Mouse (Mus musculus) left cerebral cortex, postnatal 36 days (tissue): ENCODE measurements around the gene Asb17. TPM values are rescaled to one million over a fixed set of nuclear protein-coding genes. Genes with fewer than 3 reads are reported as not detected.
"Not testable (repeated sequence)": the region's sequence is repeated elsewhere in the genome, so short reads cannot be mapped to it uniquely, and the experiment has no call there.

ENCODE experiments used
- DNase-seq, 2 experiments: peaks; one replicate each; pipeline ENCODE4 v3.0.0; 2021 to 2022; ENCODE audit warnings: low spot score in 2 of 2, mixed read lengths in 1 of 2
- intact Hi-C: fragments of 180-260 bp; cut with DNase I; formaldehyde crosslinking; loops from one replicate; pipeline ENCODE4 v1.15.1; 2025
- total RNA-seq, 2 experiments: library from RNA; stranded (reverse); gene quantifications; 2 replicates each; pipeline ENCODE4 v1.2.3; 2021

The Asb17 gene
- total RNA-seq, 2 experiments from 2014 or later: not detected

DNA sequence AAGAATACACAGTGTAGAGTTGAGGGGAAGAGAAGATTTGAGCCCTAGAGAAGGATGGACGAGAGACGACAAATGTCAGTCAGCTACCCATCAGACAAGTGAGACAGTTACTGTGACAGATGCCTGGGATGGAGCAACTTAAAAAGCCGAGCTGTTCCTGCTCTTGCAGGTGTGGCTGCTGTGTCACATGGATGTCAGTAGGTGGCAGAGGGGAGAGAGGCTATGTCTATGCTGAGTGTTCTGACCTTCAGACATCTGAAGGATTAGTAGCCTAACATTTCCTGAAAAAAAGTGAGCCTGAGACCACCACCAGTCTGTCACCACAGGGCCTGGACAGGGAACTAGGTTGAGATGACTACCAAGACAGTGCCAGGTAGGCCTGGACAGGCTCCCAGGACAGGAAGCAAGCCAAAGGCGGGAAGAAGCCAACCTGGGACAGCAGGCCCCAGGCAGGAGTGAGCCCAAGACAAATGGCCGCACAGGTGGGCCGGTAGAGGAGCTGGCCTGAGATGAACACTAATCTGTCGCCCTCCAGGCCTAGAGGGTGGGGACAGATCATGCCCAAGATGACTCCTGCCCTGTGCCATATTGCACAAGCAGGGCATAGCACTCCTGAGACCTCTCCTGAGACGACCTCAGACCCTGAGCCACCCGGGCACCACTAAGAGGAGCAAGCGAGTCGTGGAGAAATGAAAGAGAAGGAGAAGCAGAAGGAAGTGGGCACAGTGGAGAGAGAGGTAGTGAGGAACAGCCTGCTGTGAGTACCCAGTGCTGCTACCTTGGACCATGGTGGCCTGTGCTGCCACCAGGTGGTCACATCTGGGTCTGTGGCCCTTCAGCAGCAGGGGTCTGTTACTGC lies 12.8 kb upstream of the Asb17 start:
- no peak for DNase-seq

DNA sequence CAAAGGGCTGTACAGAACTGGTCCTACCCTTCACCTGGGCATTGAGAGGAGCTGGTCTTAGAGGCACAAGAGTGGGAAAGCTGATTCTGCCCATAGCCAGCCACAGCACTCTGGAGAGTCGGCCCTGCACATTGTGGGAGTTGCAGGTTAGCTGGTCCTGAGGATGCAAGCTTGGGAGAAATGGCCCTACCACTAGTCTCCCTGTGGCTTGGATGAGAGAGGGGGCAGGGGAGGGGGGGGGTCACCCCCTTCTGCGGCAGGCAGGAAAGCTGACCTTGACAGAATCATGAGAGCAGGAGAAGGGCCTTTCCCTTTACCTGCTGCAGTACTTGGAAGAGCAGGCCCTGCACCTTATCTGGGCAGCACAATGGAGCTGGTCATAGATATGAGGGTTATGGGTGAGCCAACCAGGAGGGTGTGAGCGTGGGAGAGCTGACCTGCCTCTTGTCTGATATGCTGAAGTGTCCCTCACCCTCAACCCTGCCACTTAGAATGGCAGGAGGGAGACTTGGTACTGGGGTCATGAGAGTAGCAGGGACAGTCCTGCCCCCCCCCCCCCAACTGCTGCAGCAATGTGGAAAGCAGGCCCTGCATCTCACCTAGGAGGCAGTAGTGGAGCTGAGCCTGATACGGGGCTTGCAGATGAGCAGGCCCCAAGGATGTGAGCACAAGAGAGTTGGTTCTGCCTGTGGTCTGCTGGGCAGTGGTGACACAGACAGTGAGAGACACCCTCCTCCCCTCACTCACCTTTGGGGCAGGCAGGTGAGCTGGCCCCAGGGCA lies 11.9 kb upstream of the Asb17 start:
- no peak for DNase-seq
- intact Hi-C loops: no loop called here

More for the DNA sequence above, 12.8 kb upstream of the Asb17 start:
- intact Hi-C loops: no loop called here

DNA sequence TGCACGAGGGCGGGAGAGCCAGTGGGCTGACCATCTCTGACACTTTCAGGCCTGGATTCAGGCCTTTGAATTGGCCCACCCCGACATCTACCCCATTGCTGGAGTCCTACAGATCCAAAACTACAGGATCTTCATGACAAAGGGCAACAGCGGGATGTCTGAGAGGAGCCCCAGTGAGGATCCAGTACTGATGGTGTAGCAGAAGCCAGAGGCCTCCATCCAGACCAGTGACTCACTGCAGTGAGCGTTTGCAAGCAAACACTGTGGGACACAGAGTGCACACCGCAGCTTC lies 11.4 kb upstream of the Asb17 start:
- DNase-seq: no peak
- intact Hi-C loops: no loop called here

DNA sequence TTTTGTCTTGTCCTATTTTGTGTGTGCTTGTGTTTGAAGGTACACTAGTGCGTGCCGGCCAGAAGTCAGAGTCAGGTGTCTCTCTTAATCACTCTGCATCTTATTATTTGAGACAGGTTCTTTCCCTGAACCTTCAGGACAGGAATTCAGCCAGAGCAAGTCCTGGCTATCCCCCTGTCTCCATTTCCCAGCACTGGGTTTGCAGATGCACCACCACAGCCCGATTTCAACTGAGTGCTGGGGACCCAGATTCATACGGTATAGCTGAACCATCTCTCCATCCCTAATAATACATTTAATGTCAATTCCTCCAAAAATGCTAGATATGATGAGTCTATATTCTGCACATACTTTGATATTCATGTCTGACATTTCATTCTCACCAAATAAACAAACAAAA lies 9.9 kb upstream of the Asb17 start:
- DNase-seq: no peak
- intact Hi-C loops: no loop called here

DNA sequence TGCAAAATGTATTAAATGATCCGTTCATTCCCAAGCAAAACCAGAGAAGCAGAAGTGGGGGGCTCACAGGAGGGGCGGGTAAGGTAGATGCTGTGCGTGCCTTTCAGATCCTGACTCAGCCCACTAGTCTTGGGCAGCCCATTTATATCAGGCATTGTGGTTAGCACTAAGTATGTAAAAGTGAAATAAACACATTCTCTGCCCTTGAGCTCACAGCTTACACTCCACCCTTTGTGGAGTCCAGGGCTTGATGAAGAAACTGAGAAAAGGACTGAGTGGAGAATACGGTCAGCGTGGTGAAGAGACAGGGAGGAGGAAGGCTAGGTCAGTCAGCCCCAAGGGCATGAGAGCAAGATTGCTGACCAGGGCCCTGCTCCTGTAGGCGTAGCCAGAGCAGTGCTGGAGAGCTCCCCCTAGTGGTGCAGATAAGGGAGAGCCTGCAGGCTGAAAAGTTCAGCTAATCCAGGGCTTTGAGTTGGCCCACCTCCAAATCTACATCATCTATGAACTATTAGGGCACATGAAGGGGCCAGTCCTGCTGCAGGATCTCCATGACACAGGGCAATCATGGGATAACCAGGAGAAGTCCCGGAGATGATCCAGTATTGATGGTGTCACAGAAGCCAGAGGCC lies 8.4 kb upstream of the Asb17 start:
- intact Hi-C loops: no loop called here
- DNase-seq: peak; percentile 12 to 16

DNA sequence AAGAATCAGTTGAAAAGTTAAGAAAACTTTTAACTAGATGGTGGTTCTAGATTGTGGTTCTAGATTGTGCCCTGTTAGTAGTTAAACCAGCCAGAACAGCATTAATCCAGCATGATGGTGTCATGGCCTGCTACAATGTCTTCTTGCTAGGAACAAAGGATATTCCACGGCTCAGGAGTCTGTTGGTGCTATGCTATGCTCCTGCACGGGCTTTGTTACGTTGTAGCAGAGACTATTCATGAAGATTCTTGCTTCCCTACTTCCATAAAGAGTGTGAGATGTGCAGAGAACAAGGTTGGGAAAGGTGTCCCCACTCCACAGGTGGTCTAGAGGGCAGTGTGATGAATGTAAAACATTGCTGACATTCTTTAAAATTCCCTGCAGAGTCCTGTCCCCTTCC lies 7.7 kb upstream of the Asb17 start:
- no peak for DNase-seq
- intact Hi-C loops: no loop called here

DNA sequence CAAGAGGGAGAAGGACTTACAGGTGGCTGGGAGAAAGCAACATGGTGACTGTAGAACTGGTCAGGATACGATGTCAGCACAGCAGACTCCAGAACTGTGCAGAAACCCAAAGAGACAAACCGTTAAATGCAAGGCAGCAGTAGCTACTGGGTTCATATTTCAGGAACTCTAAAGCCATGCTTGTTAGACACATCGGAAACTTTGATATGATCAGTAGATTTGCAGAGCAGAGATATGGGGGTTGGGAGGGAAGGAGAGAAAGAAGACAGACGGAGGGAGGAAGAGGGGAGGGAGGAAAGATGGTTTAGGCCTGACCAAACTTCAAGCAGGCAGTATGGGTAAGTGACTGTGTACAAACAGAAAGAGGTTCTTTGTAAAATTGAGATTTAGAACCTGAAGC lies 6.4 kb upstream of the Asb17 start:
- intact Hi-C loops: no loop called here

DNA sequence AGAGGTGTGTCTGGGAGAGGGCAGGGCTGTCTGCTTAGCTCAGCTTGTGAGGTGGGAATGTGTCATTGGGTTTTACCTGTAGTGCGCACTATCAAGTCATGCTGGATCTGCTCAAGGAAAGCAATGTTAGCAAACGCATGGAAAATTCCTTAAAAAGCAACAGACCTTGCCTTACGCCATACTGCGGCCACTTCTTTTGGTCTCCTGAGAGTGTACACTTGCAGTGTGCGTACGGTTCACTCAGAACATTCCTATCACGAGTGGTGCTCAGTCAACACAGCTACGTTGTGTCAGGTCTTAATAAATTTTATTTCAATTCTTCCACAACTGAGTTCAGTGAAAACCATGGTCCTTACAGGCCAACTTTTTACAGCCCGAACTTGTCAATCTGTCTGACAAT lies 748 bp downstream of the Asb17 start:
- DNase-seq: no peak
- intact Hi-C loops: no loop called here

More for the DNA sequence above, 6.4 kb upstream of the Asb17 start:
- no peak for DNase-seq

DNA sequence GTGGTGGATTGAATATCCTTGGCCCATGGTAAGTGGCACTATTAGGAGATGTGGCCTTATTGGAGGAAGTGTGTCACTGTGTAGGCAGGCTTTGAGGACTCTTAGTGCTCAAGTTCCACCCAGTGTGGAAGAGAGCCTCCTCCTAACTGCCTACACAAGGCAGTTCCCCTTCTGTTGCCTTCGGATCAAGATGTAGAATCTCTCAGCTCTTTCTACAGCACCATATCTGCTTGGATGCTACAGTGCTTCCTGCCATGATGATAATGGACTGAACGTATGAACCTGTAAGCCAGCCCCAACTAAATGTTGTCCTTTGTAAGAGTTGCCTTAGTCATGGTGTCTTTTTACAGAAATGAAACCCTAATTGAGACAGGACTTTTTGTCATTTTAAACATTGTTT lies 1.5 kb downstream of the Asb17 start:
- intact Hi-C loops: no loop called here
- no peak for DNase-seq

DNA sequence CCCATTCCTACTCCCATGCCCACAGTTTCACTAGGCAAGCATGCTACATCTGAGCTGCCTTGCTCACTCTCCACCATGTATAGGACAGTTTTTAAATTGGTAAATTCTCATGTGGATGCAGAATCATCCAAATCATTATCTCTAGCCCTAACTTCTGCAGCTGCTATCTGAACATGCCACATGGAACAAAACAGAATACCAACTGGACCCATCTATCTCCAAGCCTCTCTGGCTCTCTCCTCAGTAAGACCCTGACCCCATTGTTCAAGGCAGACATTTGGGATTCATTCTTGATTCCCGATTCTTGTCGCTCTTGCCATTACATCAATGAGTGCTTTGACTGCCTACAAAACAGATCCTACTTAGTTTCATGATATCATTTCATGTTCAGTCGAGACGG lies 2.1 kb downstream of the Asb17 start:
- intact Hi-C loops: no loop called here

DNA sequence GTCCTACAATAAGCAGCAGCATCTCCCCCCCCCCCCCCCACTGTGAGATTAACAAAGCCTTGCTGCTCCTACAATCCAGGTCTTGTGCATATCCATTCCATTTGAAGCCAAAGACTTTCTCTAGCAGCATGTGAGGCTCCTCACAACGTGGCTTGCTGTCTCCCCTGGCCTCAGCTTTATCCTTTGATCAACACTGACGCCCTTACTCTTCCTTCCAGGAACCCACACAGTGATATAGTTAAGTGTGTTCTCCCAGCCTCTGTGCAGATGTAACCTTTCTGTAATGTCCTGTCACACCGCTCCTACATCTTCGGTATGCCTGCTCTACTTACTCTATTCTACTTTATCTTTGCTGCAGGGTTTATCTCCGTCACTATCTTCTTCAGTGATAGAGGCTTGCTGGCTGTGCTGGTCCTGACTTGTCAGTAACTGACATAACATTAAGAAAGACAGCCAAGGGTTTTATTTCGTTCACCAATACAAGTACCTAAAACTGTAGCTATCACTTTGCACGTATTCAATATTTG lies 3.3 kb downstream of the Asb17 start:
- DNase-seq: no peak
- intact Hi-C loops: no loop called here

More for the DNA sequence above, 2.1 kb downstream of the Asb17 start:
- DNase-seq: no peak

DNA sequence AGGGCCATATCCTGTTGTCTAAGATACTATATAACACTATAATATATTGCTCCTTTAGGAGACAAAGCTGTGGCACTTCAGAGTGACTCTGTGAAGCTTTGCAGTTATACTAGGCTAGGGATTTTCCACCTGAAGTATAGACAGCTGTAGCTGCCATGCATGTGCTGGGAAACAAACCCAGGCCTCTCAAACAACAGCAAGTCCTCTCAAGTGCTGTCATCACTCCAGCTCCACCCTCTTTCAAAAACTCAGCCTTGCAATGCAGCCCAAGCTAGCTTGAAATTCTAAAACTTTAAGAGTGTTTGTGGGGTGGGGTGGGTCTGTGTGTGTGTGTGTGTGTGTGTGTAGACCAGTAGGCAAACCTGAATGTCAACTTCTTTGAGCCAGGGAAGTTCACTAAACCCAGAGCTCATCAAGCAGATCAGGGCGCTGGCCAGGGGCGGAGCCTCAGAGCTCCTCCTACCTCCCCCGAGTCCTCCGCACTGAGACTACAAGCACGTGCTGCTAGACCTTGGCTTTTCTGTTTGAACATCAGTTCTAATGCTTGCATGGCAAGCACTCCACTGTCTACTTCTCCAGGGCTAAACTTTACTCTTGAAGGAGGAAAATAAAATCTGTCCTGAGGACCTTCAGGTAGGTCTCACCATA lies 5.5 kb downstream of the Asb17 start:
- intact Hi-C loops: no loop called here
- DNase-seq: no peak

DNA sequence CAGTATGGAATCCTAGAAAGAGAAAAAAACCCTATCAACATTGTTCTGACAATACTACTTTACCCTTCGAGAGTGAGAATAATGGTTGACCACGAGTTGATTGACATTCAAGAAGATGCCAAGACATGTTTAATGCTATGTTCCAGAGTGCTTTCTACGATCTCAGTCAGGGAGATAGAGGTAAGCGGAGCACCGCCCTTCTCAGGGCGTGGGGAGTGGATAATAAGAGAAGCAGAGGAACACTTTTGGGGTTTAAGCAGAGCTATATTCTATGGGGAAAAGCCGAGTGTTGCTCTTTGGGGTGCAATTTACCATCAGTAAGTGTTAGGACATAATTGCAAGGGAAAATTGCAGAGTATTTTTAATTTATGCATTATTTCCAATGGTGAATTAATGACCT lies 6.8 kb downstream of the Asb17 start:
- intact Hi-C loops: no loop called here
- DNase-seq: no peak

DNA sequence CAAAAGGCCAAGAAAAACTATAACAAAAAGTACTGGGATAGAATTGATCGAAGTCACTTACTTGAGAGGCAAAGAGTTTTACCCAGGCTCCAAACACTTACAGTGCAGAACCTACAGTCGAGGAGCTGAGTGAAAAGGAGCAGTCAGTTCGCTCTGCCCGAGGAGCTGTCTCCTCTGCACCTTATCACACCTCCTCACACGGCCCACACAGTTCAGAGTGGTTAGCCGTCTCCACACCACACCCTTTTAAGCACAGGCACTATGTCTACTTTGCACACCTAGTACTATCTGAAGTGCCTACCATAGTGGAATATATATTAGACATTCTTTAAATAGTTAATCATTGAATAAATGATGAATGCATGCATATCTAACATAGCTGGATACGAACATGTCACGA lies 8.3 kb downstream of the Asb17 start:
- intact Hi-C loops: no loop called here
- no peak for DNase-seq

DNA sequence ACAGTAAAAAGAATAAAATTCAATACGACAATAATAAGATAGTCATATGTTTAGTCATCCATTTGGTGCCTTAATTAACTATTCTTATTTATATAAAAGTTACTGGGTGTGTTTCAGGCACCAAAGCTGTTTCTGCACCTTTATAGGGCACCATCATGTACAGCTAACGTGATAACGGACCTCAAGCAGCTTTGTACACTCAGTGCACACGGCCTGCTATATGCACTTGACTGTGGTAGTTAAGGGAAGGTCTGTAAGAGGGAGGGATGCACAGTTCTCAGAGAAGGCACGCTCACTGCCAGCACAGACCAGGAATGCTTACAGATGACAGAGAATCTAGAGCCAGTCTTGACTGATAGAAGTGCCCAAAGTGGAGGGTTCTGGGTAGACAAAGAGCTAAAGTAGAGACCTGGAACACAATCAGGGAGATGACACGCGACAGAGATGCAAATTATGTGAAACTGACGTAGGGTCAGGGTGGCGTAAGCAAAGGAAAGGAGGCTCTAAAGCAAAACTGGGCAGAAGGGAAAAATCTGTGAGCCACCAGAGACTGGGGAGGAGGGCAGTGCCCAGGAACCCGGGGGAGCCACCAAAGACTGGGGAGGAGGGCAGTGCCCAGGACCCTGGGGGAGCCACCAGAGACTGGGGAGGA lies 14.5 kb downstream of the Asb17 start:
- intact Hi-C loops: no loop called here
- DNase-seq: no peak

DNA sequence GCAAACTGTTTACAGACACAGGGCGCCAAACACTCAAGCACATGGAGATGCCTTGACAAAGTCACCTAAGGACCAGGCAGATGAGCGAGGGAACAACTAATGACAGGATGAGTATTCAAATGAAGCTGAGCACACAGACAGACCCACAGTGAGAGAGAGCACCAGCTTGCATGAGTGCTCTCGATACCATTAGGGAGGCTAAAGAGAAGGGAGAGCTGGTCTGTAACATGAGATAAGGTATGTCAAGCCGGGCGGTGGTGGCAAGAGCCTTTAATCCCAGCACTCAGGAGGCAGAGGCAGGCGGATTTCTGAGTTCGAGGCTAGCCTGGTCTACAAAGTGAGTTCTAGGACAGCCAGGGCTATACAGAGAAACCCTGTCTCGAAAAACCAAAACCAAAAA lies 16.4 kb downstream of the Asb17 start:
- DNase-seq, intact Hi-C loops: not testable (repeated sequence)

DNA sequence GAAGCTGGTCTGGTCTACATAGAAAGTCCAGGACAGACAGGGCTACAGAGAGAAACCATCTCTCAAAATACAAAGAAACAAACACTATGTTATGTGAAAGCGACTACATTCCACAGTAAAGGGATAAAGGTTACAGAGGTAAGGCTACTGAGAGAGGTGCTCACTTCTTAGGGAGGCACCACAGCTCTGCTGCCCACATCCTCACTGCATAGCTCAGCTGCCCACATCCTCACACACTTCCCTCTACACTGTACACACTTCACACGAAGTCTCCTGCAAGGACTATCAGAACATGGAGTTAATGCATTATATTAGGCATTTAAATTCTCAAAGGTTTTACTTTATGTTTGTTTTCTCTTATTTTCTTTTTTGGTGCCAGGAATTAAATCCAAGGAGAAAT lies 19.8 kb downstream of the Asb17 start:
- DNase-seq: no peak
- intact Hi-C loops: no loop called here

DNA sequence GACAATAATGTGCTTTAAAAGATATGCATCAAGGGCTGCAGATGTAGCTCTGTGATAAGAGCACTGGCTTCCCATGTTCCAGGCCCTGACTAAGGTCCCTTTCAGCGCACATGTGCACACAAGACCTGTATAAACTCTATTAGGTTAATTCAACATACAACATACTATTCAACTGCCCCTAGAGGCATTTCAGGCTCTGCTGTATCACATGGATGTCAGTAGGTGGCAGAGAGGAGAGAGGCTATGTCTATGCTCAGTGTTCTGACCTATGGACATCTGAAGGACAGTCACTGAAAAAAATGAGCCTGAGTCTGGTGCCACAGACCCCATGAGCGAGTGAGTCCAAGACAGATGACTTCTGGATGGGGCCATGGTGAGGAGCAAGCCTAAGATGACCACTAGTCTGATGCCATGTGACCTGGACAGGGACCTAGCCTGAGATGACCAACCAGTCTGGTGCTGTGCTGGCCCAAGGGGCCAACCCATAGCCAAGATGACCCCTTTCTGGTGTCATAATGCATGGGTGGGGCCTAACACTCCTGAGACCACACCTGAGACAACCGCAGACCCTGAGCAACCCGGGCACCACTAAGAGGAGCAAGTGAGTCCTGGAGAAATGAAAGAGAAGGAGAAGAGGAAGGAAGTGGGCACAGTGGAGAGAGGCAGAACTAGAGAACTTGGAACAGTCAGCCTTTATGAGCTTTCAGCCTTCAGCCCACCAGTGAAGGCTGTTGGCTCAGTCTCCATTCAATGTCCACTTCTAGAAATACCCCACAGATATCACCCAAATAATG lies 20.8 kb downstream of the Asb17 start:
- intact Hi-C loops: no loop called here
- DNase-seq: no peak
